Mouse (Mus musculus): ENCODE measurements around the gene Ess2.
A peak's percentile ranks its signal among the peaks of the same experiment; 100 is the strongest.
"Not testable (repeated sequence)": the region's sequence is repeated elsewhere in the genome, so short reads cannot be mapped to it uniquely, and the experiment has no call there.

Ess2 gene

GRCm38 (mm10) chr16:17911052-17911595, at the start of gene Ess2:
Gene Ess2 (minus strand): TSS chr16:17911348.
- DNase-seq (ENCODE audit: low spot score): peak; percentile 92

DNA sequence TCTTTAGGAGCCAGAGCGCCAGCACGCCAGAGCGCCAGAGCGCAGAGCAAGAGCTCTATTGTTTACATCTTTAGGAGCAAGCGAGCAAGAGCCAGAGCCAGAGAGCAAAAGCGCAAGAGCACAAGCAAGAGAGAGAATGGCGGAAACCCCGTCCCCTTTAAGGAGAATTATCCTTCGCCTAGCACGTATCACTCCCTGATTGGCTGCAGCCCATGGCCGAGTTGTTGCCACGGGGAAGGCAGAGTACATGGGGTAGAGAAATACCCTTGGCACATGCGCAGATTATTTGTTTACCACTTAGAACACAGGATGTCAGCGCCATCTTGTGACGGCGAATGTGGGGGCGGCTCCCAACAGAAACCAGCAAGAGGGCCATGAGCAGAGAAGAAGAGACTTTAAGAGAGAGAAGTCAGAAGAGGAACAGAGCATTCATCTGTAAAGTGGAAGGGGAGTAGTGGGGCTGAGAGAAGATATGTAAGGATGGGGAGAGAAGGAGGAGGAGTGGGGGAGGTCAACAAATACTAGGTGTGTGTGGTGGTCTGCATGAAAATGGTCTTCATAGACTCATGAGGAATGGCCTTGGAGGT, 45.0 kb upstream of the Ess2 start:
- DNase-seq (ENCODE audit: low spot score): not testable (repeated sequence)

DNA sequence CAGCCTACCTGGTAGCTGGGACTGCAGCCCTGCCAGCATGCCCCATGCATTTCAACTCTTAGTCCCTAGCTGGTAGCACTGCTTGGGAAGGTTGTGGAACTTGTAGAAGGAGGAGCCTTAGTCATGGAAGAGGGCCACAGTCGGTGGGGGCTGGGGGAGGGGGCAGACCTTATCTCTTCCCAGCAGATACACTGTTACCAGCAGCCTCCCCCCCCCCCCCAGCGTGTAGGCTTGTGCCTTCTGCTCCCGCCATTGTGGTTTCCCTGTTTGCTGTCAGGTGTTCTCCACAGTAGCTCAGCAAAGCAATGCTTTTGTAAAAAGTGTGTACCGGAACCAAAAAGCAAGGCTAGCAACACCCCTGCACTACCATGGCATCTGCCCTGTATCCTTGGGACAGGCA, 40.5 kb upstream of the Ess2 start:
- no peak for DNase-seq (ENCODE audit: low spot score)

DNA sequence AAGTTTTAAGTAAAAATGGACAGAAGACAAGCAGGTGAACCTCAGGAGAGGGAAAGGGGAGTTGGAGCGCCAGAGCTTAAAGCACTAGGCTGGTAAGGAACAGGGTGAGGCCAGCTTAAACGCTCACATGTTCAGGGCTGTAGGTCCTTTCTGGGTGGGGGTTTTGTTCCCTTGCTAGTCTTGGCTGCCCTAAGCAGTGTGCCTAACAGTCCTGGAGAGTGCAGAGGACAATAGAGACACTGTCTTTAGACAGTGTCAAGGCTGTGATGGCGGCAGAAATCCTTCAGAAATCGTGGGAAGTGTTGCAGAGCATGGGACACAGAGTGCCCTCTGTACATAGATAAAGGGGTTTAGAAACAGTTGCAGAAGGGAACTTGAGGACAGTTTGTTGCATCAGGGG, 38.9 kb upstream of the Ess2 start:
- DNase-seq (ENCODE audit: low spot score): no peak

GRCm38 (mm10) chr16:17949421-17949877, 38.3 kb upstream of the Ess2 start:
- no peak for DNase-seq (ENCODE audit: low spot score)

DNA sequence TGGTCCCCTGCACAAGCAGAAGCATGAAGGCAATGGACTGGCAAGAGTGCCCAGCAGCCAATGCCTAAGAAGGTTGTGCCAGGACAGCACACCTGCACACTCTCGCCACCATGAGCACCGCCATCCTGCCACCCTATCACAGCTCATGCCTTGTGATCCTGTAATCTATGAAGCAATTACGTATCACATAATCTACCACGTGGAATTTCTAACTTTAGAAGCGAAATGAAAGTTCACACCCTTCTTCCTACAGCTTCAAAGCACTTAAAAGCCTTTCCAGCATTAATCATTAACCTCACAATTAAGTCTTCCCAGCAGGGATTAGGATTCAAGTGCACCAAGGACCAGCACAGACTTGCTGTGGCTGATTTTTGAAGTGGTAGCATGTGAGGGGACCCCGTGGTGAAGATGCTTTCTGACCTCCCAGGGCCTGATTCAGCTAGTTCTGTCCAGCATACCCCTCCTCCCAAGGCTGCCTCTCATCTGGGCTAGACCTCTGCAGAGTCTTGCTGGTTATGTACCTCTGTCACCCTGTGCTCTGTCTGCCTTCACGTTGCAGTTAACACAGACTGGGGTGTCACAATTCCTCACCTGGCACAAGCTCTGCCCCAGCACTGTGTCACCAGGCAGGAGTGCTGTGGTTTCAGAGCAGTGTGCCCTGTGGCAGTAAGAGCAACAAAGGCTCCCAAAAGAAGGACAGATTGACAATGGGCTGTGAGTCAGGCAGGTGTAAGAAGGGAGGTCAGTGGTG, 34.1 kb upstream of the Ess2 start:
- DNase-seq (ENCODE audit: low spot score): no peak

DNA sequence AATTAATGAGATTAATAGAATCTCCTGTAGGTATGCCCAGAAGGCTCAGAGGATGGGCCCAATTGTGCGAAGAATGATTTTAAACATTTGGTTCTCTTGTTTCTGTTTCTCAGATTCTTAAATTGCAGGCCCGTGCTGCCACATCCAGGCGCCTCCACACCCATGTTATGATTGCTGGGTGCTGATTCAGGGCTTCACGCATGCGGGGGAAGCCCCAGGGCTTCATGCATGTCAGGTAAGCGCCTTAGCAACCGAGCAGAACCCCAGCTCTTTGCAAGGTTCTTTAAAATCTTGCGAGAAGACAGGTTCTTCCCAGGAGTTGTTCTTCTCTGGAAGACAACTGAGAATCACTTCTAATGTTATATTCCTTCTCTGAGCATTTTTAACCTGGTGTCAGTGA, 32.3 kb upstream of the Ess2 start:
- no peak for DNase-seq (ENCODE audit: low spot score)

- no peak for DNase-seq (ENCODE audit: low spot score)
Observed at GRCm38 (mm10) chr16:17939255-17939751, 28.2 kb upstream of the Ess2 start.

GRCm38 (mm10) chr16:17938821-17939220, 27.7 kb upstream of the Ess2 start:
- DNase-seq (ENCODE audit: low spot score): no peak

DNA sequence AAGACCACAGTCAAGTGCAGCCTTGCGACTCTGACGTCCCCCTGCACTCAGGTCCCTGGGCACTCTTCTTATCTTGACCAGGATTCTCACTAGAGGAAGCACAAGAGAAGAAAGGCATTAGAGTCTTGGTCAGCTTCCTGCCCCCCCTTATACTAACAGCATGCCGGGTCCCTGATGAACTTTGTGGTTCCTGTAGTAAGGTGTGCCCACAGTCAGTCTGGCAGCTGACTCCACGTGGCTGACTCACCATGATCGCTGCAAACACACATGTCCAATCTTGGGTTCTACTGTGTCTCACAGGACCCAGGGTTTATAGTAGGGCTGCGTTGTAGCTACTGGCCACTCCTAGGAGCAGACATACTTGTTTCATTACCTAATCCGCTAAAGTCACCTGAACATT, 27.0 kb upstream of the Ess2 start:
- no peak for DNase-seq (ENCODE audit: low spot score)

- DNase-seq (ENCODE audit: low spot score): no peak
Observed at GRCm38 (mm10) chr16:17936776-17937175, 25.6 kb upstream of the Ess2 start.

GRCm38 (mm10) chr16:17934445-17934910, 23.3 kb upstream of the Ess2 start:
- no peak for DNase-seq (ENCODE audit: low spot score)

- no peak for DNase-seq (ENCODE audit: low spot score)
Observed at GRCm38 (mm10) chr16:17933594-17934444, 22.7 kb upstream of the Ess2 start.

GRCm38 (mm10) chr16:17931906-17932460, 20.8 kb upstream of the Ess2 start:
- DNase-seq (ENCODE audit: low spot score): no peak

DNA sequence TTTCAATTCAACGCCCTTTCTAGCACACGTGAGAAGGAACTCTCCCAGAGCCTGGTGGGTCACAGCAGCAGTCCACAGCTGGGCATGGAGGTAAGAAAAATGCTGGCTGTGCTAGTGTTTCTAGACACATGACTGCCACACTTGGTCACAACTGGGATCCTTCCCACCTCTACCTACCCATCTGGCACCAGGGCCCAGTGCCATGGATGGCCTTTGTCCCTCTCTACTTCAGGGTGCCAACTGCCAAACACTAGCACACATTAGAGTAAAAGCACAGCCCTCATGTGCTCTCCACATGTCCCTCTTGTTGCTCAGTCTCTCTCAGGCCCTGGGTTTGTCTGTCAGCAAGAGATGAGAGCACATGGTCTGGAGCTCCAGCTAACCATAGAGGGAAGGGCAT, 18.5 kb upstream of the Ess2 start:
- DNase-seq (ENCODE audit: low spot score): no peak

DNA sequence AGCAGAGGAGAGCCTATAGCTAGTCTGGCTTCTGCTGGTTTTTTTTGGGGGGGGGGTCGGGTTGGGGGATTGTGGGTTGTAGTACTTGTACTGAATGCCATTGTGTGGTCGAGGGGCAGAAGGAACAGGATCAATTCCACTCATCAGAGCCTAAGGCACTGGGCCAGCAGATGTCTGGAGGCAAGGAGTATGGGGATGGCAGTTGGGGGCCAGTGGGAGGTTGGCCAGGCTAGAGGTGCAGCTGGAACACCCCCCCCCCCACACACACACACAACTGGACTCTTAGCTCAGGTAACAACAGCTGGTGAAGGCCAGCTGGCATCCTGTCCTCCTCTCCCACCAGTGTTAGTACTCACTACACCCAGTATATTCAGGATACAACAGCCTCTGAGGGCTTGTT, 18.1 kb upstream of the Ess2 start:
- no peak for DNase-seq (ENCODE audit: low spot score)

DNA sequence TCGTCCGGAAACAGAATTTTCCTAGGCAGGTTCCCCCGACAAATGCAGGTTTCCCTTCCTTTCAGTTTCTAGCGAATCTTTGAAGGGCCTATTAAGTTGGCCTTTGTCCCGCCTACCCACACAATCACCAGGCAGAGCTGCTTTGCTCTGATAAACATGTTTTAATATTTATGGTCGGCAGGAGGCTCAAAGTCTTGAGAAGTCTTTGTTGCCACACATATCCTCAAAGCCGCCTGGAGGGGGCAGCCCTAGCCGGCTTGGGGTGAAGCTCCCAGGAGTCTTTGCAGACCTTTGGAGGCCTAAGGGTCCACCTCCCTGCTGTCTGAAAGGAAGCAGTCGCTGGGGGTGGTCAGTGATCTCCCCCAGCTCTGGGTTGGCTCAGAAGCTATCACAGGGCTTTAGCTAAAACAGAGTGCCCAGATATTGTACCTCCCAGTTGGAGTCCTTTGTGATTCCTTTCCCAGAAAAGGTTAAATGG, 17.5 kb upstream of the Ess2 start:
- DNase-seq (ENCODE audit: low spot score): peak; percentile 50

GRCm38 (mm10) chr16:17928087-17928580, 17.0 kb upstream of the Ess2 start, which contains the start of gene Slc25a1:
Gene Slc25a1 (minus strand): TSS chr16:17928219.
- peak; percentile 73 for DNase-seq (ENCODE audit: low spot score)

- DNase-seq (ENCODE audit: low spot score): no peak
Observed at GRCm38 (mm10) chr16:17927351-17928082, 16.4 kb upstream of the Ess2 start.

GRCm38 (mm10) chr16:17922163-17922538, 11.0 kb upstream of the Ess2 start:
- DNase-seq (ENCODE audit: low spot score): no peak

Data from left cerebral cortex, adult 11 months (tissue).